Mouse (Mus musculus): ENCODE results near the gene Myoz2.

DNA sequence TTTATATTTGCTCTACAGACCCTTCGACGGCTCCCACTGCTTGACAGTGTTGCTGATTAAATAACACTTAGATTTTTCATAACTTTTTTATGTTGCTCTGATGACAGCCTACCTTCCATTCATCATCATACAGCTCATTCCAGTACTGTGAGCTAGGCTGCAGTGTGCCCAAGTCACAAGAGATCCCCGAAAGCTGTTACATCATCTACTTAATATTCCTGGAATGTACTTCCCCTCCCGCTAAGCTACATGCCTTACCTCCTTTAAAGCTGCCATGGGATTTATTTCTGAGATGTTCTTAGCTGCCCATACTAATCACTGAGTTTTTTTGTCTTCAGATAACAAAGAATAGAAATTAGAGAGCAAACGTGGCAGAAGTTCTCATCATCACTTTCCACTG, 19.4 kb upstream of the Myoz2 start:
- no peak for TF ChIP-seq POLR2A (IDR thresholded peaks at IDR 0.05; ENCODE audit: insufficient read depth, low read depth, low read length)
- no peak for TF ChIP-seq CTCF (IDR thresholded peaks at IDR 0.05)
- no peak for TF ChIP-seq EP300 (IDR thresholded peaks at IDR 0.05; ENCODE audit: insufficient read depth, low read depth, low read length)
